Mouse (Mus musculus) ES-E14 (cell line): ENCODE measurements around the gene Cmip.

Source experiments
- CHD2 ChIP-seq: IDR thresholded peaks from 2 replicates; pipeline ENCODE4 v1.6.1; 2014; ENCODE audit warnings: mild to moderate bottlenecking, low read depth, low read length, inconsistent platforms
- HCFC1 ChIP-seq: IDR thresholded peaks from 2 replicates; pipeline ENCODE4 v1.6.1; 2012; ENCODE audit warnings: low read length, inconsistent platforms, borderline replicate concordance; ENCODE audit not compliant: insufficient read depth
- ZC3H11A ChIP-seq: IDR thresholded peaks from 2 replicates; pipeline ENCODE4 v1.6.1; 2012; ENCODE audit warnings: low read depth, mild to moderate bottlenecking, inconsistent platforms, low read length, borderline replicate concordance
- ZNF384 ChIP-seq: IDR thresholded peaks from 2 replicates; pipeline ENCODE4 v1.6.1; 2012; ENCODE audit warnings: low read depth, low read length, inconsistent platforms

DNA sequence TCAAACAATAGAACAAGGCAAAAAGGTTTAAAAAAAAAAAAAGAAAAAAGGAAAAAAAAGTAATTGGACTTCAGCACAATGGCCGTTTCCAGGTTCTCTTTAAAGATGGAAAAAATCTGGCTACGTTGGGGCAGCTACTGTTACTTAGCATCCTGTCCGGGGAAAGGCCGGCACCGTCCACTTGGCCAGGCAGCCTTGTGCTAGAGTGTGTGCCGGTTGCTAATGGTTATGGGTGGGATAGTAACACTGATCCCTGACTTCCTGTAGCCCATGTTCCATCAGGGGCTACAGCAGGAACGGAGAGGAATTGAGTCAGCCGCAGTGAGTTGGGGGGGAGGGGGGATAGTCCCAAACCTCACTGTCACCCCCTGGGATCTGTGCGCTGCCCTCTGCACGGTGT, 155.4 kb downstream of the Cmip start:
- TF ChIP-seq ZNF384 (no peak), HCFC1 (no peak), ZC3H11A (no peak), CHD2 (no peak)
